Mouse (Mus musculus) Muller cell, postnatal 12 days (primary cell): ENCODE measurements at regions not wholly inside any gene's neighbourhood (a gene's known extent, or its start where the extent isn't known, plus 50 kb on each side); places are given as distances from the start of the nearest gene placed in this dataset.

Experiments used
- DNase-seq: peaks from one replicate; pipeline ENCODE4 v3.0.0-alpha.2; 2015; ENCODE audit errors: inconsistent ontology term

DNA sequence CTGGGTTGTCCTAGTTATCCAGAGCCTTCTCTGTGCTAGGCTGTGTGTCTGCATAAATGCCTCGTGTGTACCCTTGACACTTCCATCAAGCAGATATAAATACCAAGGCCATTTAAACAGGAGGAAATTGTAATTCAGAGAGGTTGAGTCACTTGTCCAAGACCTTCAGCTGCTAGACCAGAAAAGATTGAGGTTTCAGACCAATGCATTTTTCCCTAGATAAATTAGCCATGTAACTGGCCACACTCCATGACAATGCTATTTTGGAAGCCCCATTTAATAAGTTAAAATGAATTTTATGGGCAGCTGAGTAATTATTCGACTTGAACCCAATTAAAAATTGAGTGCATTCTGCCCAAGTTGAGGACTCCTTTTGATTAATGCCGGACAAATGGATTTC, 509.6 kb downstream of the 1810013L24Rik start:
- DNase-seq: peak; percentile 67

DNA sequence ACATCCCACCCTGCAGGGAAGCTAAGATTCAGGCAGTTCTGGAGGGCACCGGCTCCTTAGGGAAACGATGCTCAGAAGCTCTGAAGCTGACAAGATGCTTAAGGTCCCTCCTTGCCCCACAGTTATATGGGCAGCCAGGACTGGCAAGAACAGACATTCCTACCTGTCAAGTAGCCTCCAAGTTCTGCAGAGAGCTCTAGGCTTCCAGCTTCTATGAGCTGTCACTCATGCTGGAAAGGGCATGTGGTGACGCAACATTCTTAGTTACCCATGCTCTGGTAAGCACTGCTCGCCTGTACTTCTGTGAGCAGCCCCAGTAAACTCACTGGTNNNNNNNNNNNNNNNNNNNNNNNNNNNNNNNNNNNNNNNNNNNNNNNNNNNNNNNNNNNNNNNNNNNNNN, 511.3 kb downstream of the 1810013L24Rik start:
- no peak for DNase-seq

DNA sequence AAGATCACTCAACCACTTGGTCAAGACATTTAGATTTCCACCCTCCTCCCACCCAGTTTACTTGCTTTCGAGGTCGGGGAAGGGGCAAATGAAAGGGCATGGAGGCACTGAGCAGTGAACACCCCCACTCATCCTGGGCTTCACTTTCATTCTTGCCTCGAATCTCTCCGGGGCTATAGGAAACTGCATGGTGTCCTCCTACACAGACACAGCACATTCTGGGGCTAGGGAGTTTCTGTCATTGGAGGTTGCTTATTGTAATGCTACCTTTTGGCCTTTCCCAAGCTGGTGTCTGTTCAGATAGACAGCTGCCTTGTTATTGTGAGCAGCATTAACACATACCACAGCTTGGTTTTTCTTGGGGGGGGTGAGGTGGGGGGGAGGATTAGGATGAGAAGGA, 523.9 kb downstream of the 1810013L24Rik start:
- DNase-seq: no peak

DNA sequence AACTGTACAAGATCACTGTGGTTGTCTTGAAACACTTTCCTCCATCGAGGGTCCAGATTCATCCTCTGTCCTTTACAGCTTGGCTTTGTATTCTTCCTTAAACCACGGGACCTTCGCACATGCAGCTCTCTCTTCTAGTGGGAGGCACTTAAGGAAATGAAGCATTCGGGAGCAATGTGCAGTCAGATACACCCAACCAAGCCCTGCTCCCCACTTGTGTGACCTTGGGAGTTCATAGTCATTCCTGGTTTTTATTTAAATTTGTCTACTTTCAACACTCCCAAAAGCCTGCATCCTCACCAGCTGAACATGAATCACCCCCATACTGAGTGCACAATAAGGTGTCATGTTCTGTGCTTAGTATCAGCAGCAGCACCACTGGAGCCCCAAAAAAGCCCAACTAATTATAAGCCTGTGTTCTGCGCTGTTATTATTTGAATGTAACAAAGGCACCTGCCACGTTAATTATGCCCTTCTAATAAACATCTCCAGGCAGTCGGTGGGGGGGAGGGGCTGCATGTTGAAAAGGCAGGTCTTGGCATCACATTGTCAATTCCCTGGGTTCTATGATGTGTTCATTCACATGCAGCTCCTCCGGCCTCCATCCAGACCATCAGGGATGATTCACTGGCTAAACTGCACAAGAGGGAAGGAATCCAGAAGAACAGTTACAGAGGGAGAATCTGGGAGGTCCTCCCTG, 524.6 kb downstream of the 1810013L24Rik start:
- DNase-seq: peak; percentile 67

DNA sequence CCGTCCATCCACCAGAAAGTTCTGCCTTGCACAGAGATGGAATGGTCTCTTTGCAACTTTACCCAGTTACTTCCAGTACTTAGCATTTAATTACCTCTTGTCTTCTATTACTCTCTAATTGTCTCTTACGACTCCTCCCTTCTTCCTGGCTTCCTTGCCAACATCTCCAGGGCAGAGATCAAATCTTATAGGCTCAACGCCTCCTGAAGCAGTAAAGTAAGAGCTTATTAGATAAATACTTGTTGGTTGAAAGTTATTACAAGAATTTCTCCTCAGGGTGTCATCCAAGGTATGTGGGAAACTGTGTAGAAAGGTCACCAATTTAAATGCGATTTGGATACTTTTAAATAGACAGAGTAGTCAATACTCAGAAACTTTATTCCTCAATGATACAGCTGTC, 528.8 kb downstream of the 1810013L24Rik start:
- peak; percentile 63 for DNase-seq

DNA sequence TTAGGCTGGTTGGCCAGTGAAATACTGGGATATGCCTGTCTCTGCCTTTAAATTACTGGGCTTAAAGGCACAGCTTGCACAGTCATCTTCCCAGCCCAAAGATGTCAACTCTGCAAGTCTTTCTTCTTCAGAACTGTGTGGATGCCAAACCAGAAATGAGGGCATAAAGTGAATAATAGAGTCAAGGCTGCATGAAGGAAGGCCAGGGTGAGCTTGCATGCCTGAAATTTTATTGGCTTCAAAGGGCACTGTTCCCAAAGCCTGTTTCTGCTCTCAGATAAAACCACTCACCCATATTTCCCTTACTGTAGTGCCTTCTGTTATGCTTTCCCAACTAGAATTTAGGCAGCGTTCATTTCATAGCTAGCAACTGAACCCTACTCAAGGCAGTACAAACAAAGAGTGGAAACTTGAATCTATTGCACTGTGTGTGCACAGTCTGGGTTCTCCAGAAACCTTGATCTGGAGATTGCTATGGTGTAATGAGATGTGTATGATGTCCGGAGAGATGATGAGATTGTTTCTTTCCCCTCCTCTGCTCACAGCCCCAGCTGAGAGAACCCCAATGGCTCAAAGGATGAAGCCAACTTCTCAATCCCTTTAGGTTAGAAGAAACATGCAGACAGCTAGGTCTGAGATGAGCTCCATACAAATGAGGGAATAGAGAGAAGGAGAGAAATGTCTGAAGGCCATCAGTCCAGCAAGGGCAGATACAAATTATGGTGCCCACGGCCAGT, 529.7 kb downstream of the 1810013L24Rik start:
- DNase-seq: peak; percentile 93

DNA sequence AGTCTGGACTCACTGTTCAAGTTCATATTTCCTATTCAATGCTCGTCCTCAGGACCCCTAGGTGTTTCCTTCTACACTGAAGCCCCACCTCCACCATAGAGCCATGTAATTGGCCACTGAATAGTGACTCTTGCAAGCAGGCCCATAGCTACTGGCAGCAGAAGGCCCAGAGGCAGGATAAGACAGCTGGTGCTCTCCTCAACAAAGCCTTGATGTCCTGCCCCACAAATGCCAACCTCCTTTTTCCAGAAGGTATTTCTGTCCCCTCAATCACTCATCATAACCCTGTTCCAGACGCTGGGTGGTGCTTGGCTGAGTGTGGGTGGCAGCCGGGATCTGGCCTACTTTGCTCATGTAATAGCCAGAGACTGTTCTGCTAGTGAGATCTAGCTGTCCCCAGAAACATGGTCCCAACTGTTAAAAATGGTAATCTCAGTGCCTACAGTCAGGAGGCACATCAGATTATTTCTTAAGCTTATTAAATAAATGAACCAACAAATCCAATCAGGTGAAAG, 530.9 kb downstream of the 1810013L24Rik start:
- no peak for DNase-seq

DNA sequence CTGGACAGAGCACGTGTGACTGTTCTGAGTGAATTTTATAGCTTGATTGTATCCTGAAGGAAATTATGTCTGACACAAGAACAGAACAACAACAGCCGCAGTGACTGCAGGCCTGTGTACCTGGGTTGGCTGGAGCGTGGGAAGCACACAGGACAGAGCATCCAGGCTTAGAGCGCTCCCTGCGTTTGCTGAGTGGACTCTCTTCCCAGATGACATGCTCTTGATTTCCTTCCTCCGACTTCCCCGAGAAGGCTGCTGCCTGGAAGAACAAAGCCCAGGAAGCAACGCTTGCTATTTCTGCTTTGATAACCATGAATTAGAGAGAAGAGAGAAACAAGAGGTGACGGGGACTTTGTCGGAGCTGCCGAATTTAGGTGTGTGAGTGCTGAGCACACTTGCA, 532.2 kb downstream of the 1810013L24Rik start:
- no peak for DNase-seq

DNA sequence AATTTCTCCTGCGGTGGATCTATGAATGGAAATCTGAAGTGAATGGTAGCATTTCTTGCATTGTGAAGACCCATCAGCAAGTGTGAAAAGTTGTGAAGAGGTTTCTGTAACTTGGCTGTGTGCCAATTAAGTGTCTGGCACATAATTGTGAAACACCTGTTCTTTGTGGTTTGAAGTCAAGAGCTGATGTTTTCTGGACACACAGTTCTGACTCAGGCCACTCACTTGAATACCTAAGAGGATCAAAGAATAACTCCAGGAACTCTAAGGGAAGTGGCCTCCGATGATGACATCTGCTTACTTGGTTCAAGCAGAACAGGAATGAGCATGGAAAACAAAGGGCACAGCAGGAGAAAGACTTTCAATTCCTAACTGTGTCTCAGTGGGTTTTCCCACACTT, 534.2 kb downstream of the 1810013L24Rik start:
- no peak for DNase-seq

DNA sequence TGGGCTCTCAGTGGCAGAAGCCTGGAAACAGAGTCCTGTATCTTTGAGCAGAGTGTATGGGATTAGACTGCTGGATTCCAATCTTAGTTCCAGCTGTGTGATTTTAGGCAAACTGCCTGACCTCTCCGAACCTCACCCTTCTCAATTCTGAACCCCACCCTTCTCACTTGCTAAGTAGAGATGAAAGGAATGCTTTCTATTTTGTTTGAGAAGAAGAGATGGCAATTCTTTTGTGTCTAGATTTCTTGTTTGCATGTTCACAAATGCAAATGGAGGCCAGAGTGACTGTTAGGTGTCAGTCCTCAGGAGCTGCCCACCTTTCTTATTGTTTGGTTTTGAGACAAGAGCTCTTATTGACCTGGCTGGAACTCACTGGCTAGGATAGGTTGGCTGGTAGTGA, 561.1 kb downstream of the 1810013L24Rik start:
- no peak for DNase-seq

DNA sequence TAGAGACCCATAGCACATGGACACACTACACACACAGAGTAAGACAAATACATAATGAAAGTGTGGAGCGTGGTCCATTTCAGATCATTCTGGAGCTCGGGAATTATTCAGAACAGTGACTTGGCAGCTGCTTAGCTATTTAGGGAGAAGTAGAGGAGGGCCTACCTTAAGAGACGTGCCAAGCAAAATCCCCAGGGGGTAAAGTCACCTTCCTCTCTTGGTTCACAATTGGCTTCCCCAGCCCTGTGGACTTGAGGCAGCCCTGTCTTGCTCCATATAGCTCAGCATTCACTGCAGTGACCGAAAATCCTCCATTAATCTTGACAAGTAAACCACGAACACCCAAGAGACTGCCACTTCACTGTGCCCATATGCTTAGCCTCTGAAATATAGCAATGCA, 574.8 kb downstream of the 1810013L24Rik start:
- no peak for DNase-seq

DNA sequence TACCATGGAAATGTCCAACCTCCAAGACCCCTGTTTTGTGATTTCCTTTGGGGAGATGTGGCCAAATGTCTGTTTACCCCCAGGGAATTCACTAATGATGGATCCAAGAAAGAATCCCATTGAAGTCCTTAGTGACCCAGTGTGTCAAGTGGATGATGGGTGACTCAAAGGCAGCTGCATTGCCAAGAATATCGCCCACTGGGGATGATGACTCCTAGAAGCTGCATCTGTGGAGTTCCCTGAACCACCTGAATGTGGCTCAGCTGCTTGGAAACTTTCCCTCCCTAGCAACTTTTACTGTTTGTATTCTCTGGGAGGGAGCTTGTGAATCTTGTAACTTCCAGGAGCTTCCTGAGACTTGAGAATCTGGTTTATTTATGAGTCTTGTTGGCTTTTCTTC, 578.3 kb downstream of the 1810013L24Rik start:
- peak; percentile 74 for DNase-seq

DNA sequence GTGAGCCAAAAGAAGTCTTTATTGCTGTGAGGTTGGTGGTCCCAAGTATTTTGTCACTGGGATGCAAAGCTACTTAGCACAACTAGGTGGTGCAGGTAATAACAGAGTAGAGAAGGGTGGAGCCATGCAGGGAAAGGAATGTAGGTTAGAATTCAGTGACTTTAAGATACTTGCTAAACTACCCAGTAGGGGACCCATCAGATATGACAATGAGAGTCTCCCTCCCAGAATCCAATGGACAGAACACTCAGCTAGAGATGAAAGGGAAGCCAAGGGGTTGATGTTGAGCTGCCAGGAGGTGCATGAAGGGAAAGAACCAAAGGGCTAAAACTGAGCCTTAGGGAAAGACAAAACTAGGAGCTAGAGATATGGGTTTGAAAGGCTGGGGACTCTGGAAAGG, 564.9 kb downstream of the Grin2a start:
- no peak for DNase-seq

DNA sequence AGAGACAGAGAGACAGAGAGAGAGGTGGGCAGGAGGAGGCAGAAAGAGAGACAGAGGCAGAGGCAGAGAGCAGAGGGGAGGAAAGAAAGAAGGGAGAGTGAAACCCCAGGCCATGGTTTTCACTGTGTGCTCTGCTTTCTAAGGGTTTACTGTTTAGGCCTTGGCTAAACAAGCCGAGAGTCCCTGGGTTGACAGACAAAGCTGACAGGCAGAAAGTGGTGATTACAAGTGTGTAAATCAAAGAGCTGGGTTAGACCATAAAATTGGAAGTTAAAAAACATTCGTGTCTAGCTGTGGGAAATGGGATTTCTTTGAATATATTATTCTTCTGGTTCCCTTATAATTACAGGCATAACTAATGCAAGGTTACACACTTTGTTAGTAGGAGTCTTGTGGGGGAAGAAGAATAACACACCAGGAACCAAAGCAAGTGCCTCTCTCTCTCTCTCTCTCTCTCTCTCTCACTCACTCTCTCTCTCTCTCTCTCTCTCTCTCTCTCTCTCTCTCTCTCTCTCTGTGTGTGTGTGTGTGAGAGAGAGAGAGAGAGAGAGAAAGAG, 556.0 kb downstream of the Grin2a start:
- DNase-seq: no peak

DNA sequence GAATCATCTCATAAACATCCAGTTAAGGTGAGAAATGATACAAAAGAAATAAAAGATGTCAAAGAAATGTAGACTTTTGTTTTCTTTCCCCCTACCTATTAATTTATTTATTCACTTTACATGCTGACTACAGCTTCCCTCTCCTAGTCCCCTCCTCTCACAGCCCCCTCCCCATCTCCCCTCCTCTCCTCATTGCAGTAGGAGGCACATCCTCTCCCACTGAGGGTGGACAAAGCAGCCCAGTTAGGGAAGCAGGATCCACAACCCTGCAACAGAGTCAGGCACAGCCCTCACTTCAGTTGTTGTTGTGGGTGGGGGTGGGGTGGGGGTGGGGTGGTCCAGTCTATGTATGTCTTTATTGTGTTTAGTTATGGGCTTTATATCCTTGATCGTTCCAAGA, 555.5 kb downstream of the Grin2a start:
- no peak for DNase-seq

DNA sequence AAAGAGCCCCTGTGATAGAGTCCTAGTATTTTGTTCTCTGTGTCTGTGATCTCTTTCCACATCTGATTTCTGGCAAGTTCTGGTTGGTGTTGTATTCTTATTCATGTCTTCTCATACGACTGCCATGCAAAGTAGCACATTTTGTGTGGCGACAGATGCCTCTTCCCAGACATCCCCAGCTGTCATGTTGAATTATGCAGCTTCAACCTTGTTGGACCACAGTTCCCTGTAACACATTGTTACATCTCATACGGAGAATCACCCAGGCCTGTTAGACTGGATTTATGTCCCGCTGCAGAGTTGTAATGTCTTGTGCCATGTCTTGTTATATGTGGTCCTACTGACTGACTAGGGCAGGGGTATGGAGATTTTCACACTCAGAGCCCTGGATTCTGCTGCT, 543.3 kb downstream of the Grin2a start:
- DNase-seq: no peak

DNA sequence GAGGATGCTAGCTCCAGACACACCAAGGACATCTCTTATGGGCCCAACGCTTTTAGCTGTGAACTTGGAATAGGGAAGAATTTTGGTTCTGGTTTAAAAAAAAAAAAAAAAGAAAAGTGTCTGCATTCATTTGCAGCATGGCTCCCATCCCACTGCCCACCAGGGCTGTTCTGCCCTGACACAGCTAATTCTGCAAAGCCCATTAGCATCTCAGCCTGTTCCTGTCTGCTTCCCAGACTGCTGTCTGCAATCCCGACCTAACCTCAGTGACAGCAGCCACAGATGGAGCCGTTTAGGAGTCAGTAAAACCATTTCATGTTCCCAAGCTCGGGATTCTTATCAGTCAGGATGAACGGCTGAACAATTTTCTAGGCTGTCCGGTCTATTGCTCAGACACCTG, 537.8 kb downstream of the Grin2a start:
- DNase-seq: no peak

DNA sequence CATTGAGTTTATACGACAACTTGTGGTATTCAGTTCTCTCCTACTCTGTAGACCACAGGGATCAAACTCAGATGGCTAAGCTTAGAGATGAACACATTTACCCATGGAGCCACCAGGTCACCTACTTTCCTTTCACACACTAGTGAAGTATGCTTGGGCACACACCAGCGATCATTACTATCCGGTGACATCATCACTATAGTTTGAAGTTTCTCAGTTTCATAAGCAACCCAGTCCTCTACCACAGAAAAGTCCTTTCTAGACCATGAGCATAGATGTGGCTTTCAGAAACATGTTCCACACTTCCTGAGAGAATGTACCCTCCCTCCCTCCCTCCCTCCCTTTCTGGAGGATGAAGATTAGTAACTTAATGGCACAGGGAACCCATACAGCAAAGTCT, 532.9 kb downstream of the Grin2a start:
- no peak for DNase-seq

DNA sequence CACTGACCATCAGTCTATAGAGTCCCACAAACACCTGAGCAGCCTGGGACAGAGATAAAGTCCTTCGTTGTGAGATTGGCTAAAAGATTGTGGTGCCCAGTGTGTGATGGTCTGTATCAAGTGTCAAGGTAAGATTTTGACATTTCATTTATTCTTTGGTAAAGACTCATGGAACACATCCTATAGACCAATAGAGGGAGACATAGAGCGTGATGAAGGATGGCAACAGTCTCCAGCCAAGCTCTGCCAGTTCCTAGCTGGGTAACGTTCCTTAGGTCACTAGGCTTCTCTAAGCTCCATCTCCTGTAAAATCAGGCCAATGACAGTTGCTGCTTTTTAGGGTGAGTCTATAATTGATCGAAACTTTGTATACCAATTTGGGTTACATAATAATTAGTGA, 526.0 kb downstream of the Grin2a start:
- no peak for DNase-seq

DNA sequence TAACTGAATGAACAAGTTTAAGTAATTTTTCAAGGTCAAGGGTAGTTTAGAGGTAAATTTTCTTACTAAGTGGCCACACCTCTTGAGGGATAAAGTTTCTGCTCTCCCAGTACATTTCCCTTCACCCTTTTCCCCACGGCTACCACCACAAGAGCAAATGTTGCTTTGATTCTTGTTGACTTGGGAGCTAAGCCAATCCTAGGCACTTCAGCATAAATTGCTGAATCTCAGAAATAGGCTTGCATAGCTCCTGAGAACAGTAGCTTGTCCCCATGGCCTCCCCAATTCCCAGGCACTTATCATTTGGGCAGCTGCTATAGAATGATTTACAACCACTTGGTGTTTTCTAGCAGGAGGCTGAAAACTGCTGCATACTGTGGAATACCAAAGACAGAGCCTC, 510.1 kb downstream of the Grin2a start:
- DNase-seq: no peak

DNA sequence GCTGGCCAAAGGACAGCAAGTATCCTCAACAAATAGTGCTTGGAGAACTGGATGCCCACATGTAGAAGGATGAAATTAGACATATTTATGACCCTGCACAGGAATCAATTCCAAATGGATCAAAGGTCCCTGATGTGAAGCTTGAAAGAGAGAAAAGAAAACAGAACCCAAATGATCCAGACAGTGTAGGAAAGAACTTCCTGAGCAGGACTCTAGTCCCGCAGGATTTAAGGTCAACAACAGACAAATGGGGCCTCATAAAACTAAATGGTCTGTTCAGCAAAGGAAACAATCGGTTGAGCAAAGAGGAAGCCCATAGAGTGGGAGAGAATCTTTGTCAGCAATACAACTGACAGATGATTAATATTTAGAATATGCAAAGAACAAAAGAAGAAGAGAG, 497.1 kb downstream of the Grin2a start:
- no peak for DNase-seq

DNA sequence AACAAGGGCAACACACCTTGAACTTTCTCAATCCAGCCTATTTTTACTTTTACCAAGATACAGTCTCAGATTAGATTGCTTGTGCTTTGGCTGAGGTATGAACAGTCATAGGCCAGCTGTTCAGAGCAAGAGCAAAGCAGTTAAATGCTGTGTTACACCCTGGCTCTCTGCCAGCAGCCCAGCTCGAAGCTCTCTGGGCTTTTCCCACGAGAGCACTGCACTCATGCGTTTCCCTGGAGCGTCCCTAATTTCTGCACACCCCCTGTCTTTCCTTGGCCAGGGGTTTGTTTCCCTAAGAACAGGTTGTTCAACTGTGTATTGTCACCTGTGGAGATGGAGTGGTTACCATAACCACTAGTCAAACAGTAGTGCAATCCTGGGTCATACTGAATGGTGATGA, 493.6 kb downstream of the Grin2a start:
- no peak for DNase-seq

DNA sequence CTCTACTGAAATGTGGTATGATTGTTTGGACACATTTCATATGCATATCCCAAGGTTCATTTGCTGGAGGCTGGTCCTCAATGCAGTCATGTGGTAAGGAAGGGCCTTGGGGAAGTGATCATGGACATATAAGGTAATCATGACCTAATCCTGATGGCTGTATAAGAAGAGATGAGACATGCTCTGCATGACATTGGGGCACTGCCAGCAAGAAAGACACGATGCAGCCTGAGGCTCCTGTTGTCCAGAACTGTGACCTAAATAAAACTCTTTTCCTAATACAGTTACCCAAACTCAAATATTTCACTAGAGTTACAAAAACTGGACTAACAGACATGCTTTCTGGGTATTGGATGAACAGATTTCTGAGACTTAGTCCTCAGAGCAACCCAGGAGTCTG, 485.7 kb downstream of the Grin2a start:
- no peak for DNase-seq
